Mouse (Mus musculus): ENCODE data around the gene Gm6040.

Gm6040 gene

DNA sequence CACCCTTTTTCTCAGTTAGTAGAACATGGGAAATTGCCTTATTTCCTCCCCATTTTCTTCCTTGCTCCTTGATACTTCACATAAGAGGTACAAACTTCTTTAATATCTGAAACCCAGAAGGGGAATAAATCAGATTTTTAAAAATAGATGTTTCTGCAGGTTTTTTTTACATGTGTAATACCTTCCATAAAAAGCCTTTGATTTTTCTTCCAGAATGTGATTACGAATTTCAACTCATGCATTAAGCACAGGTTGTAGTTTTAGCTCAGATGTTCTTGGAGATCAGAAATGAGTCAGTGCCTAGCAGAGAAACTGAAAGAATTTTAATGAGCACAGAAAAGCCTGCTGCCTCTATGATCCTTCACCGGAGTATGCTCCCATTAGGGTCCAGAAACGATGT is at the start of gene Gm6040:
TSS of gene Gm6040 (minus strand) at position 101 of the 400 bp plus-strand sequence.
- no peak for DNase-seq

DNA sequence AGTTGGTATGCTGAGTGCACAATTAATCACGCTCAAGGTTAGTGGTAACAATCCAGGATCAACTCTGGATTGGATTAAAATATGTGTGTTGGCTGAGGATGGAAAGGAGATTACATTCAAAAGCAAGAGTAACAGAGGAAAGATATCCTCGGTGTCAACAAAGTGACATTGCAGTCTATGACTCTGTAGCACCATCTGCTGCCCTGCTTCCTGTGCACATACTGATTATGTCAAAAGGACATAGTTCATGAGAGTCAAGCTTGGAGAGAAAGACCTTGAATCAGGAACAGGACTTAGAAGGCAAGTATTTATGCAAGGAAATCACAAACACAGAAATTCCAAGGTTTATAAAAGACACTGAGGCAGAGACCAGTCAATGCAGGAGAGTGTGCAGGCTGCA is 42.7 kb upstream of the Gm6040 start:
- DNase-seq, result no peak

DNA sequence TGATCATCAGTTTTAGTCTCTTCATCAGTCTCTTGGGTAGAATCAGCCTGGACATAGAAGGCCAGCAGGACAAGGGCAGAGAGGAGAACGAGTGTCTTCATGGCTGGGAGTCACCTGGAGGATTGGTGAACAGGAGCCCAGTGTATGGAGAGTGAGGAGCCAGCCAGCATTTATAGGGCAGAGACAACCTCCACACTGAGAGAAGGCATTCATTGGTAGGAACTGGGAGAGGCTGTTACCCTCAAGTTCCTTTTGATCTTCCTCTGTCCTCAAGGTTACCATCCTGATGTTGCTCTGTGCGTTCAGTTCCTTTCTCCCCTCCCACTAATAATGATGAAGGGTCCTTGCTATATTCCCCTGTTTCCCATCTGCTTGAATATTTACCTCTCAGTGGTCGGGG is 22.7 kb upstream of the Gm6040 start, which contains the start of gene AY761185:
TSS of gene AY761185 (minus strand) at position 101 of the 400 bp plus-strand sequence.
- DNase-seq, result no peak

DNA sequence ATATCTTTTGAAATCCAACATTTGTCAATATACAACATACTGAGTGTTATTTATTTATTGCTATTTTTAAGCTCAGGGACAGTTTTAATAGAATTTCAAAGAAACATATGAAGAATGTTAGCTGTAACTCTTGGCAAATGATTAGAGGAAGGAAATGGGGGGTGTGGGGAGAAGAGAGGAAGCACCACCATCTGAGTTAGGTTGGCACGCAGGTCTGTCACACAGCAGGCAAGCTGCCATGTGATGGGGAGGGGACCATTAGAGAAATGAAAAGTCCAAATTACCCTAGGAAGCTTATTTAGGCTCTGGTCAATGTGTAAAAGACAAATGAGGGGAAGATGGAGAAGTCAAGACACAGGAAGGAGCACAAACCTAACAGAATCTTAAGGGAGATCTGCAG is 9.6 kb downstream of the Gm6040 start:
- no peak for DNase-seq

DNA sequence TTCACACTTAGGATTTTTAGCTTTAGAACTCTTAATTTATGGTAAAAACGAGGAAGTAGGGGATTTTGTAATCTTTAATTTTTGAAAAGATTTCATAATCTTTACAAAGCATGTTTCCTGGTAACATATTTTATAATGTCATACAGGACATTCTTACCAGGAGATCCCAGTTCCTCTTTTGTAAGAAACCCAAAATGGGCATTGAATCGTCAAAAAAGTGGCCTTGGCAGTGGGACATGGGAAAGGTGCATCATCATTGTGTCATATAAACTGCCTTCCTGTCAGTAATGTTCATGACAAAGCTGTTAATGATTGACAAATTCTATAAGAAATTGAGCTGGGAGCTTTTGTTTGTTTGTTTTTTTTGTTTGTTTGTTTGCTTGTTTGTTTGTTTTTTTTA is 13.6 kb downstream of the Gm6040 start:
- DNase-seq, result no peak

DNA sequence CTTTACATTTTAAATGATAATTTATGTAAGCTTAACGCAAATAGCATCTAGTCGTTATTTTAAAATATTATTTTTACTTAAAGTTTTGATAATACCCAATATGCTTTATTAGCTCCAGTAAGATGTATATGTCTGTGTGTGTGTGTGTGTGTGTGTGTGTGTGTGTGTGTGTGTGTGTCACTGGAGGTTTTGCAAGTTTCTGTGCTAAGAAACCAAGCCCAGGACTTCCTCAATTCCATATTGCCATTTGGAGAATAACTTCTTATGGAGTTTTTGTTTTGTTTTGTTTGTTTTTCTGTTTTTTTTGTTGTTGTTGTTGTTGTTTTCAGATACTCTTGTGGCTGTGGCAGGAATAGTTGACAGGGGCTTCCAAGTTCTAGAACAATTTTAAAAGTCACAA is 14.8 kb downstream of the Gm6040 start:
- DNase-seq, result no peak

DNA sequence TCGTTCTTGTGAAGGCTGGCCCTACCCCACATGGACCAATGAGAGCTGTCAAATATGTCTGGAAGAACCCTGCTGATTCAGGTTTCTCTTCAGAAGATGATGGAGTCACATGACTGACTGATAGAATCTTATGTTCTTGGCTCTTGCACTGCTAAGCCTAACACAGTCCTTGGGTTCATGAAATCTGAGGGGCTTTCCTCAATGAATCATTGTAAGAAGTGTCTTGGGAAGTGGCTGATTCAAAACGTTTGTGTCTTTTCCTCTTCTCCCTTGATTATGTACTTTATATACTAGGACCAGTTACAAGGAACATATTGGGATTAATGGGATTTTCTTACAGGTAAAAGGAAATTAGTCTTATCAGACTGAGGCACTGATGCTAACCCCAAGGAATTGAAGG is 19.3 kb downstream of the Gm6040 start, which contains the start of gene Gm15056:
TSS of gene Gm15056 (minus strand) at position 101 of the 400 bp plus-strand sequence.
- no peak for DNase-seq

DNA sequence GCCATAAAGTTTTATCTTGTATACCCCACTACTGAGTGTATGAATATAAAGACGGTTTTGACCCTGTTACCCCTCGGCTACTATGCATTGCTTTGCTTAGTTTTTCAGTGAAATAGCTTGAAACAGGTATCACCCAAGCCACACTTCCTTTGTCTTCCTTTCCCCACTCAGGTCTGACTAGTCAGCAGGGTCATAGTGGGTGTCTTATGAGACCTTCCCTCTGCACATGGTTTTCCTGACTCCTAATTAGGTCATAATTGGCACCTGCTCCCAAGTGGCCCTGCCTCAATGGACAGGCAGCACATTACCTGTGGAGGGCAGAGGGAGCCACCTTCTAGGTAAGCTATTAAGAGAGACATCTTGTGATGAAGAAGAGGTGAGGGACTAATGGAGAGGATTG is 29.5 kb downstream of the Gm6040 start, which contains the start of gene Defb33:
TSS of gene Defb33 (plus strand) at position 301 of the 400 bp plus-strand sequence.
- no peak for DNase-seq

DNA sequence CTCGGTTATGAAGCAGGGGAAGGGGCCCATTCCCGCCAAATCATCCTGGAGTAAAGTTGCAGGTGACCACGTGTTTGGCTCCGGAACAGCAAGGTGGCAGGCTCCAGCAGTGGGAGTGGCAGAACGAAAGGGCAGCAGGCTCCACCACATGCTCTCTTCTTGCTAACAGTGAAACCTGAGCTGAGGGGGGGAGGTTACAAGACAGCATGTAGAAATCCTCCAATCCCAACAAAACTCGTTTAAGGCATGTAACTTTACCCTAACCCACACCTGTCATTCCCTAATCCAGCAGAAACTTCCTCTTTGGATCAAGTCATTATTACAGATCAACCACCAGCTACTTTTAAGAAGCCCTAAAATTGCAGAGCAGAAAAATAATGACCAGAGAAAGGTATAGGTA is 47.3 kb downstream of the Gm6040 start:
- DNase-seq, result no peak

Measured in thymus, postnatal 14 days (tissue).